In the genomic region with DNA sequence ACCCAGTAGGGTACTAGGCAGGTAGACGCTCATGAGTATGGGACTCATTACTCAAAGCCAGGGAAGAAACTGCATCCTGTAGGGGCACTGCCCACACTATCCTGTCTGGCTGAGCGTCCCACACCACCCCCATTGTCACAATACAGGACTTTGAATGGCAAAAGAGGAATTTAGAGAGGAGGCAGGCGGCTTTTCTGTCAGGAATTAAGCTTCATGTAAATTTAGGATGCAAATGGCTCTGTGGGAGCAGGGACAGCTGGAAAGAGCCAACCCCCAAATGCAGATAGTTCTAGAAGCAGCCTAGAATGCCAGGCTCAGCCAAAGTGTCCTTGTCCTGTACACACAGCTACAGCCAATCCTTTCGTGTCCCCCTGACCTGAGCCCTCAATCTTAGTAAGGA, we compare ENCODE assay signal across 27 mouse cellular contexts. TPM values are rescaled to one million over a fixed set of nuclear protein-coding genes. Genes with fewer than 3 reads are reported as not detected.
DNase-seq lines count a peak whose midpoint lies in the region; TF ChIP-seq lines count a peak whose summit lies in the region.
"Had no signal": no experiment of that assay in that cellular context is flagged by ENCODE, and none has a peak within 500 bp of the region (broad histone marks: within the 10 kb centered on the region; RNA-seq: fewer than 3 reads in every experiment).

No protein-coding gene starts in this region.

- peak; percentile 49 to 71 for DNase-seq in frontal cortex, postnatal 36 days (ENCODE audit: low spot score in 2 of 2)
- no peak for DNase-seq in frontal cortex, postnatal 14 days (ENCODE audit: low spot score in 2 of 2)
- peak; percentile 48 to 68 for DNase-seq in left cerebral cortex, adult 18-20 months (ENCODE audit: low spot score in 2 of 2)
- no peak for DNase-seq in left cerebral cortex, postnatal 10 days (ENCODE audit: extremely low spot score in 1 of 2, low spot score in 2 of 2)
- peak; percentile 44 for DNase-seq in right cerebral cortex, postnatal 25 days
- no peak for DNase-seq in retina, embryonic 14.5 days (ENCODE audit: low spot score)
- DNase-seq: adrenal gland, postnatal 25 days; cerebellum, adult 18-20 months; cerebellum, postnatal 10 days; gastrocnemius, postnatal 36 days; heart, adult 2 months; heart, postnatal 10 days; kidney, adult 18-20 months; kidney, postnatal 25 days; spleen, adult 18-20 months; thymus, adult 18-20 months; thymus, postnatal 25 days had no signal

- no peak overlapping the region for H3K9ac ChIP-seq in ES-Bruce4 (ENCODE audit: low read depth, poor library complexity, severe bottlenecking)
- H3K9ac ChIP-seq: embryonic facial prominence, embryonic 13.5 days; heart, embryonic 13.5 days; kidney, embryonic 15.5 days; limb, embryonic 13.5 days; lung, embryonic 15.5 days; midbrain, embryonic 15.5 days had no signal

- intact Hi-C loops in left cerebral cortex, postnatal 10 days (cut with DNase I) = no loop called here

- no peak for TF ChIP-seq POLR2A in ES-Bruce4 (IDR thresholded peaks at IDR 0.05; ENCODE audit: insufficient read depth, low read length)

- no peaks in the 10 kb centered on the region for H3K9me3 ChIP-seq in ES-Bruce4 (replicated peaks; ENCODE audit: control insufficient read depth, insufficient read depth, low read length, poor library complexity, severe bottlenecking)
- H3K9me3 ChIP-seq: embryonic facial prominence, embryonic 13.5 days; forebrain, embryonic 10.5 days; heart, embryonic 13.5 days; hindbrain, embryonic 10.5 days; kidney, embryonic 15.5 days; limb, embryonic 13.5 days; lung, embryonic 15.5 days; midbrain, embryonic 10.5 days; midbrain, embryonic 15.5 days had no signal

- H3K27ac ChIP-seq in ES-Bruce4 (ENCODE audit: insufficient read depth, low read length) = peak overlapping the region; percentile 23; the same call in 1 of the 2 replicates
- H3K27ac ChIP-seq: embryonic facial prominence, embryonic 13.5 days; forebrain, embryonic 10.5 days; heart, adult 2 months; heart, embryonic 13.5 days; hindbrain, embryonic 10.5 days; kidney, embryonic 15.5 days; limb, embryonic 13.5 days; lung, embryonic 15.5 days; midbrain, embryonic 15.5 days had no signal

- TF ChIP-seq EP300 in ES-Bruce4 (IDR thresholded peaks at IDR 0.05; ENCODE audit: insufficient read depth, low read depth, low read length) = peak; percentile 64; the same call in 1 of the 2 replicates

- no peak overlapping the region for H3K4me3 ChIP-seq in ES-Bruce4 (ENCODE audit: low read depth, low read length)
- H3K4me3 ChIP-seq: embryonic facial prominence, embryonic 13.5 days; forebrain, embryonic 10.5 days; heart, adult 2 months; heart, embryonic 13.5 days; hindbrain, embryonic 10.5 days; kidney, embryonic 15.5 days; limb, embryonic 13.5 days; lung, embryonic 15.5 days; midbrain, embryonic 10.5 days; midbrain, embryonic 15.5 days had no signal

- peaks cover 11% of the 10 kb centered on the region for H3K4me1 ChIP-seq in ES-Bruce4 (ENCODE audit: control insufficient read depth, insufficient read depth, low read length)
- H3K4me1 ChIP-seq: embryonic facial prominence, embryonic 13.5 days; limb, embryonic 13.5 days had no signal

- TF ChIP-seq CTCF in ES-Bruce4 (IDR thresholded peaks at IDR 0.05; ENCODE audit: low read depth, low read length) = no peak

- no peaks in the 10 kb centered on the region for H3K27me3 ChIP-seq in ES-Bruce4 (ENCODE audit: control insufficient read depth, insufficient read depth, low read length, poor library complexity, severe bottlenecking)
- H3K27me3 ChIP-seq: embryonic facial prominence, embryonic 13.5 days; heart, embryonic 13.5 days; kidney, embryonic 15.5 days; midbrain, embryonic 15.5 days had no signal

- no peaks in the 10 kb centered on the region for H3K36me3 ChIP-seq in ES-Bruce4 (ENCODE audit: control insufficient read depth, insufficient read depth, low read length, poor library complexity, severe bottlenecking)
- H3K36me3 ChIP-seq: embryonic facial prominence, embryonic 13.5 days; forebrain, embryonic 10.5 days; heart, embryonic 13.5 days; hindbrain, embryonic 10.5 days; kidney, embryonic 15.5 days; limb, embryonic 13.5 days; lung, embryonic 15.5 days; midbrain, embryonic 10.5 days; midbrain, embryonic 15.5 days had no signal

RNA-seq across cellular contexts. Expression of gene Calm2, which starts 45.6 kb away (rescaled TPM):
- 1,000 to 10,000 TPM; 2,255 to 2,273 TPM for total RNA-seq in left cerebral cortex, adult 18-20 months (2021)
- total RNA-seq in left cerebral cortex, postnatal 10 days (2021) = 1,000 to 10,000 TPM; 2,409 to 2,430 TPM
- polyA plus RNA-seq in ES-Bruce4 (2011; ENCODE audit: insufficient read depth, insufficient read length, low read depth, missing spikeins) = 1,141 and 1,173 TPM in 2 replicates

Comparison
In these comparisons a context has a peak if more than half of its experiments do, and no peak if none do; other contexts are left out.
1. DNase-seq: peak in frontal cortex, postnatal 36 days (2 of 2), left cerebral cortex, adult 18-20 months (2 of 2) and right cerebral cortex, postnatal 25 days (single experiment); none in frontal cortex, postnatal 14 days (0 of 2), left cerebral cortex, postnatal 10 days (0 of 2) and retina, embryonic 14.5 days (single experiment).